Mouse (Mus musculus) left cerebral cortex, postnatal 4 days (tissue): ENCODE results near the gene Wnt2b. TPM values are rescaled to one million over a fixed set of nuclear protein-coding genes. Genes with fewer than 3 reads are reported as not detected.

Experiments used
- DNase-seq: peaks from one replicate; pipeline ENCODE4 v3.0.0-alpha.2; 2022
- intact Hi-C: fragments of 180-260 bp; cut with DNase I; formaldehyde crosslinking; loops from one replicate; pipeline ENCODE4 v1.15.1; 2025
- total RNA-seq, 2 experiments: library from RNA; stranded (reverse); gene quantifications; 2 replicates each; pipeline ENCODE4 v1.2.3; 2021

Gene Wnt2b
- total RNA-seq, 2 experiments from 2014 or later: 1.9 TPM

- DNase-seq: no peak
- intact Hi-C loops: no loop called here
Observed at GRCm38 (mm10) chr3:104906007-104906406, 55.7 kb downstream of the Wnt2b start.

DNA sequence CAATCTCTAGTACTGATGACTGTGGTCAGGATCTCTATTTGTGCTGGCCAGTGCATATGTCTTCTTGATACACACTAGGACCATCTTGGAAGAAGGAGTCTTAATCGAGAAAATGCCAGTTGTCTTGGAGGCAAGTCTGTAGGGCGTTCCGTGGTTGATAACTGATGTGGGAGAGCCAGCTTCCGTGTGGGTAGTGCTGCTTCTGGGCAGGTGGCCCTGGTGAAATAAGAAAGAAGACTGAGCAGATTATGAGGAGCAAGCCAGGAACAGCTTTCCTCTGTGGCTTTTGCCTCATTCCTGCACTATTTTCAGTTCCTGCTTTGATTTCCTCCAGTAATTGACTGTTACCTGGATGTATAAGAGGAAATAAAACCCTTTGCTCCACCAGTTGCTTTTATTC is 56.3 kb downstream of the Wnt2b start:
- DNase-seq: no peak
- intact Hi-C loops: no loop called here

- intact Hi-C loops: no loop called here
- no peak for DNase-seq
Observed at GRCm38 (mm10) chr3:104901154-104901553, 60.6 kb downstream of the Wnt2b start.

GRCm38 (mm10) chr3:104896141-104896540 is 65.6 kb downstream of the Wnt2b start:
- DNase-seq: no peak
- intact Hi-C loops: no loop called here

Other genes starting within 250 kb of the Wnt2b start
- 1 to 10 TPM; 1.0 to 2.2 TPM for gene Ppm1j, start 180.9 kb downstream of the Wnt2b start, total RNA-seq
- gene Fam19a3, start 180.1 kb downstream of the Wnt2b start, total RNA-seq: under 1 TPM in 1 of 2 experiments, not detected in 1; 0.14 TPM
- gene Rhoc, start 173.5 kb downstream of the Wnt2b start, total RNA-seq: 10 to 100 TPM; 42.1 to 43.3 TPM
- 10 to 100 TPM in 1 of 2 experiments, 1 to 10 TPM in 1; 9.2 to 11.0 TPM for gene Mov10, start 143.4 kb downstream of the Wnt2b start, total RNA-seq
- 10 to 100 TPM; 37.4 to 40.9 TPM for gene St7l, start 97.9 kb downstream of the Wnt2b start, total RNA-seq
- 10 to 100 TPM; 57.9 to 62.0 TPM for gene Capza1, start 97.4 kb downstream of the Wnt2b start, total RNA-seq
- 10 to 100 TPM; 62.4 to 75.7 TPM for gene Cttnbp2nl, start 91.2 kb upstream of the Wnt2b start, total RNA-seq
- not detected for gene 4930564D02Rik, start 104.9 kb upstream of the Wnt2b start, total RNA-seq